ENCODE assay signal across 8 mouse cellular contexts in the genomic region with DNA sequence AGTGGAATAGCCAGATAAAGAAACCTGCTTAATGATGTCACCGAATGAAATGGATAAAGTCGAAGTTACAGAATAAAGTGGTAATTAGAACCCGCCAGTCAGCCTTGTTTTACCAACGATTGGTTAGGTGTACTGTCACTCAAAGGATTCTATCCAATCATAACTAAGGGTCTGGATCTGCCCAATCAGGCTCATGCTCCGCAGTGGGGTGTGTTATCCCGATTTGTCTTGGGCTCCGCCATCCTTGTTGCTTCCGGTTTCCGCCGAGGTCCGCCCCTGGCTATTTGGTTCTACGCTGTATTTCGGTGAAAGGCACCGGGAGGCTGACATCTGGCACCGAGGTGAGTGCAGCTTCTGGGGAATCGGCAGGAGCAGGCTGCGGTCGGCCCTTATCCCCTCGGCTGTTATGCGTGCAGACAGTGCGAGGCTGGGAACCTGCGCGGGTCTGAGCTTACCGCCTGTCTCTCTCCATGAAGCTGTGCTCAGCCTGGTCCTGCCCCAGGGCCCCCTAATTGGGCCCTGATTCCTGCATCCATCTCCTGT. TPM values are rescaled to one million over a fixed set of nuclear protein-coding genes. Genes with fewer than 3 reads are reported as not detected.
DNase-seq lines count a peak whose midpoint lies in the region; ATAC-seq and TF ChIP-seq lines count a peak whose summit lies in the region.

Gm12258 (plus strand) TSS at position 240 of the 543 bp plus-strand sequence.

- no peak for TF ChIP-seq CTCF in MEL (IDR thresholded peaks at IDR 0.05 in 2 of 3, conservative IDR thresholded peaks at IDR 0.05 in 1 of 3; ENCODE audit: control insufficient read depth in 1 of 3, insufficient read depth in 1 of 3, low read depth in 2 of 3, low read length in 3 of 3, poor library complexity in 1 of 3, severe bottlenecking in 1 of 3)
- no peak for TF ChIP-seq CTCF in cerebellum, adult 2 months (IDR thresholded peaks at IDR 0.05; ENCODE audit: borderline replicate concordance, insufficient read depth, low read depth, low read length)
- no peak for TF ChIP-seq CTCF in forebrain, postnatal 0 days (IDR thresholded peaks at IDR 0.05; ENCODE audit: low read depth)

- TF ChIP-seq POLR2A in MEL (IDR thresholded peaks at IDR 0.05; ENCODE audit: control insufficient read depth in 1 of 2, insufficient read depth in 1 of 2, low read depth in 1 of 2, low read length in 2 of 2, poor library complexity in 1 of 2), result peak; percentile 59 to 75; a peak in 3 of 4 replicates
- peak; percentile 75 for TF ChIP-seq POLR2A in cerebellum, adult 2 months (IDR thresholded peaks at IDR 0.05; ENCODE audit: borderline replicate concordance, insufficient read depth, low read length)

- H3K9ac ChIP-seq in MEL (ENCODE audit: control insufficient read depth, low read depth, low read length, poor library complexity, severe bottlenecking), result peak within 1 kb of the TSS; percentile 91
- H3K9ac ChIP-seq in forebrain, postnatal 0 days, result peak within 1 kb of the TSS; percentile 71
- peak within 1 kb of the TSS; percentile 92 for H3K9ac ChIP-seq in lung, embryonic 15.5 days

- peaks cover 6% of the 10 kb centered on the region; the same call in 1 of the 2 replicates for H3K79me2 ChIP-seq in MEL (ENCODE audit: control insufficient read depth, insufficient read depth, low read length, poor library complexity)

- H3K9me3 ChIP-seq in MEL (replicated peaks; ENCODE audit: insufficient read depth, low read length), result no peaks in the 10 kb centered on the region
- no peaks in the 10 kb centered on the region for H3K9me3 ChIP-seq in forebrain, postnatal 0 days (ENCODE audit: low read length)
- H3K9me3 ChIP-seq in lung, embryonic 15.5 days, result no peaks in the 10 kb centered on the region

- peak; percentile 100 for ATAC-seq in forebrain, postnatal 0 days
- peak; percentile 100 for ATAC-seq in lung, embryonic 15.5 days (ENCODE audit: borderline replicate concordance, extremely low read depth, low FRiP score, low TSS enrichment)

- peak within 1 kb of the TSS; percentile 75 for H3K4me2 ChIP-seq in forebrain, postnatal 0 days (ENCODE audit: low read depth)
- peak within 1 kb of the TSS; percentile 82 for H3K4me2 ChIP-seq in lung, embryonic 15.5 days

- peak within 1 kb of the TSS; percentile 78 for H3K27ac ChIP-seq in MEL (ENCODE audit: control insufficient read depth, low read depth, low read length)
- H3K27ac ChIP-seq in cerebellum, adult 2 months (ENCODE audit: insufficient read depth, low read length), result peak within 1 kb of the TSS; percentile 17; the same call in 1 of the 2 replicates
- H3K27ac ChIP-seq in forebrain, postnatal 0 days (ENCODE audit: low read depth, low read length), result peak within 1 kb of the TSS; percentile 82
- H3K27ac ChIP-seq in lung, embryonic 15.5 days, result 0 out of 2 replicates have a peak within 1 kb of the TSS, but pooled peaks have one; percentile 54

- H3K4me3 ChIP-seq in MEL (ENCODE audit: control insufficient read depth in 1 of 2, insufficient read depth in 1 of 2, low read depth in 2 of 2, low read length in 2 of 2), result peak within 1 kb of the TSS; percentile 79 to 97
- peak within 1 kb of the TSS; percentile 94 for H3K4me3 ChIP-seq in cerebellum, adult 2 months (replicated peaks; ENCODE audit: insufficient read depth, low read depth, low read length)
- H3K4me3 ChIP-seq in forebrain, postnatal 0 days (ENCODE audit: low read depth, low read length), result peak within 1 kb of the TSS; percentile 66
- peak within 1 kb of the TSS; percentile 94 for H3K4me3 ChIP-seq in lung, embryonic 15.5 days

- no peaks in the 10 kb centered on the region; a peak in 1 of 4 replicates for H3K27me3 ChIP-seq in MEL (ENCODE audit: control insufficient read depth in 1 of 2, insufficient read depth in 2 of 2, low read length in 2 of 2)
- H3K27me3 ChIP-seq in cerebellum, adult 2 months (ENCODE audit: control insufficient read depth, insufficient read depth, low read length), result no peaks in the 10 kb centered on the region
- H3K27me3 ChIP-seq in forebrain, postnatal 0 days (ENCODE audit: insufficient read depth, low read length), result no peaks in the 10 kb centered on the region
- no peaks in the 10 kb centered on the region for H3K27me3 ChIP-seq in lung, embryonic 15.5 days

- WGBS in cerebellum, adult 2 months, result under 1% methylated on average over 24 of the region's 24 CpGs
- WGBS in forebrain, postnatal 0 days, result under 1% methylated on average over 24 of the region's 24 CpGs
- 0% methylated on average over 24 of the region's 24 CpGs for WGBS in lung, embryonic 15.5 days

- H3K36me3 ChIP-seq in MEL (ENCODE audit: control insufficient read depth in 1 of 2, insufficient read depth in 2 of 2, low read length in 2 of 2), result peaks cover 3 to 9% of the 10 kb centered on the region in 2 experiments; a peak in 3 of 4 replicates
- H3K36me3 ChIP-seq in forebrain, postnatal 0 days (ENCODE audit: insufficient read depth), result peaks cover 25% of the 10 kb centered on the region
- H3K36me3 ChIP-seq in lung, embryonic 15.5 days, result peaks cover 16% of the 10 kb centered on the region

- peaks cover 2 to 5% of the 10 kb centered on the region in 2 experiments; a peak in 2 of 4 replicates for H3K4me1 ChIP-seq in MEL (ENCODE audit: control insufficient read depth in 1 of 2, insufficient read depth in 2 of 2, low read length in 2 of 2)
- H3K4me1 ChIP-seq in cerebellum, adult 2 months (ENCODE audit: control insufficient read depth, insufficient read depth, low read length), result peaks cover 2% of the 10 kb centered on the region; the same call in 1 of the 2 replicates
- H3K4me1 ChIP-seq in forebrain, postnatal 0 days (ENCODE audit: insufficient read depth), result peaks cover 5% of the 10 kb centered on the region
- peaks cover 7% of the 10 kb centered on the region for H3K4me1 ChIP-seq in lung, embryonic 15.5 days

- DNase-seq in MEL (ENCODE audit: low read depth, low spot score), result peak; percentile 100
- peak; percentile 87 to 98 for DNase-seq in cerebellum, adult 2 months
- DNase-seq in forebrain, postnatal 0 days, result peak; percentile 99
- peak; percentile 85 for DNase-seq in heart, postnatal 4 days
- DNase-seq in layer of hippocampus, adult 8-10 months (ENCODE audit: low spot score in 2 of 2), result peak; percentile 89 to 92
- DNase-seq in ovary, adult 18-20 months (ENCODE audit: low spot score), result peak; percentile 85
- peak; percentile 97 for DNase-seq in thymus, postnatal 0 days (ENCODE audit: low spot score)

- TF ChIP-seq RAD21 in MEL (IDR thresholded peaks at IDR 0.05; ENCODE audit: low read depth, low read length), result no peak

- peak in 1 of 2 experiments; percentile 45; a peak in 1 of 4 replicates for TF ChIP-seq EP300 in MEL (IDR thresholded peaks at IDR 0.05; ENCODE audit: low read depth in 1 of 2, low read length in 2 of 2)

TF ChIP-seq in MEL, 35 proteins besides CTCF, POLR2A, EP300 and RAD21 (continues in another document):
- TF ChIP-seq SIN3A (IDR thresholded peaks at IDR 0.05; ENCODE audit: low read length) (peak; percentile 81), TBP (IDR thresholded peaks at IDR 0.05; ENCODE audit: low read depth, low read length) (peak; percentile 72), UBTF (IDR thresholded peaks at IDR 0.05; ENCODE audit: borderline replicate concordance, insufficient read depth, low read depth, low read length) (no peak), TCF12 (IDR thresholded peaks at IDR 0.05; ENCODE audit: low read depth, low read length) (0 out of 2 replicates have a peak, but pooled peaks have one; percentile 28), RCOR1 (IDR thresholded peaks at IDR 0.05; ENCODE audit: low read depth, low read length) (peak; percentile 54; the same call in 1 of the 2 replicates), KAT2A (conservative IDR thresholded peaks at IDR 0.05; ENCODE audit: low read depth, low read length) (0 out of 2 replicates have a peak, but pooled peaks have one; percentile 41), ELF1 (IDR thresholded peaks at IDR 0.05; ENCODE audit: low read depth, low read length) (peak; percentile 88), BHLHE40 (IDR thresholded peaks at IDR 0.05; ENCODE audit: borderline replicate concordance, low read depth, low read length) (no peak), USF2 (IDR thresholded peaks at IDR 0.05; ENCODE audit: borderline replicate concordance in 1 of 2, insufficient read depth in 1 of 2, low read depth in 1 of 2, low read length in 2 of 2) (no peak), CHD1 (IDR thresholded peaks at IDR 0.05; ENCODE audit: low read depth, low read length) (no peak), GATA1 (IDR thresholded peaks at IDR 0.05; ENCODE audit: low read depth, low read length) (peak; percentile 47), MAX (IDR thresholded peaks at IDR 0.05; ENCODE audit: low read length) (peak; percentile 71), MEF2A (IDR thresholded peaks at IDR 0.05; ENCODE audit: extremely low read depth, insufficient replicate concordance, low read depth, low read length, poor library complexity, severe bottlenecking) (no peak), HCFC1 (IDR thresholded peaks at IDR 0.05; ENCODE audit: low read depth, low read length) (peak; percentile 76), MXI1 (IDR thresholded peaks at IDR 0.05; ENCODE audit: low read depth, low read length) (peak; percentile 65; the same call in 1 of the 2 replicates), POLR2AphosphoS2 (IDR thresholded peaks at IDR 0.05; ENCODE audit: low read length) (peak; percentile 66; the same call in 1 of the 2 replicates), CHD2 (IDR thresholded peaks at IDR 0.05; ENCODE audit: low read length) (peak; percentile 88), NELFE (IDR thresholded peaks at IDR 0.05; ENCODE audit: low read depth, low read length) (peak; percentile 73), MYC (IDR thresholded peaks at IDR 0.05; ENCODE audit: low read depth, low read length) (0 out of 2 replicates have a peak, but pooled peaks have one; percentile 46), E2F4 (IDR thresholded peaks at IDR 0.05; ENCODE audit: borderline replicate concordance, low read depth, low read length) (peak; percentile 65; the same call in 1 of the 2 replicates), NRF1 (IDR thresholded peaks at IDR 0.05; ENCODE audit: insufficient read depth, low read depth, low read length, poor library complexity, severe bottlenecking) (no peak; the same call in 1 of the 2 replicates)

RNA-seq across cellular contexts. Expression of gene Gm12258, which starts in this region (rescaled TPM):
- total RNA-seq in MEL (2012; rRNA removed), result 1.7 and 2.1 TPM in 2 replicates
- polyA plus RNA-seq in MEL (2012; ENCODE audit: insufficient read depth in 1 of 2, insufficient read length in 2 of 2, low read depth in 1 of 2, low replicate concordance in 2 of 2, missing spikeins in 1 of 2), result 1 to 10 TPM in 1 of 2 experiments, not detected in 1; 2.5 TPM
- 22.5 and 24.5 TPM in 2 replicates for polyA plus RNA-seq in cerebellum, adult 2 months (2012; rRNA removed)
- 22.6 and 22.8 TPM in 2 replicates for total RNA-seq in forebrain, postnatal 0 days (2014; rRNA removed)
- 6.2 and 10.2 TPM in 2 replicates for polyA plus RNA-seq in forebrain, postnatal 0 days (2015; fragmentation: Nextera tagmentation; extraction: Ambion mirVana)
- total RNA-seq in heart, postnatal 4 days (2021), result 1 to 10 TPM; 2.3 to 2.7 TPM
- 10 to 100 TPM; 15.8 to 24.2 (median 21.4) TPM for total RNA-seq in layer of hippocampus, adult 8-10 months (2022)
- polyA plus RNA-seq in lung, embryonic 15.5 days (2015; fragmentation: Nextera tagmentation; extraction: Ambion mirVana), result 8.1 and 8.9 TPM in 2 replicates
- 19.2 and 20.6 TPM in 2 replicates for polyA plus RNA-seq in thymus, postnatal 0 days (2015; fragmentation: Nextera tagmentation; extraction: Ambion mirVana)

Comparison
In these comparisons a context has a peak if more than half of its experiments do, and no peak if none do; other contexts are left out.
1. Peak in every context shown above with its lines: DNase-seq, ATAC-seq, H3K4me3 ChIP-seq and H3K27ac ChIP-seq.
2. H3K27ac ChIP-seq: peak in every context shown above with its lines; median percentile 82 in forebrain, postnatal 0 days; 78 in MEL; 54 in lung, embryonic 15.5 days; 17 in cerebellum, adult 2 months.